Mouse (Mus musculus) regulatory T cell (primary cell): Measurements from ENCODE around the gene Klhl25.

Experiments
- in situ Hi-C: fragments of 300-600 bp; cut with MboI, MseI; formaldehyde crosslinking; loops from one replicate; pipeline ENCODE4 v1.15.1; 2025; ENCODE audit warnings: high pct_unique_total_duplicates

Klhl25 gene

DNA sequence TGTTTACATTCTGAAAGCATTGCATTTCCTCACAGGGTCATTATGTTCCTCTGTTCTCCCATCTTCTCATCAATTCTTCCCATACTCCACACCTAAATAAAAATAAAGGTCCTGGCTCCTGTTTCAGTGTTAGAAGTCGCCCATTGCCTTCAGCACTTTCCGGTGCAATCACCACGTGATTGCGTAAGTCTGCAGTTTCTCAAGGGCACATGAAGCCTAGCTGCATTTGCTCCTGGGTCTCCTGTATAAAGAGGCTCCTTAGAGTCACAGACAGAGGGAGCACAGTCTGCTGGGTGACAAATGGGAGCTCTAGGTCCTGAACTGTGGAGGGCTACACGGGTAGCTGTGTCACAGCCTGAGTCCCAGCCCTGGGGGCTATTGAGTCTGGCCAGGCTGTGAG, 24.1 kb downstream of the Klhl25 start:
- in situ Hi-C loops, result loop anchor here (5.0 to 25.0 kb wide), 2 partner anchors 125 to 735 kb away; no protein-coding TSS in a partner anchor

GRCm38 (mm10) chr7:75872697-75873096, 24.6 kb downstream of the Klhl25 start:
- in situ Hi-C loops, result loop anchor here (5.0 to 25.0 kb wide), 2 partner anchors 125 to 735 kb away; no protein-coding TSS in a partner anchor

- in situ Hi-C loops, result loop anchor here (5.0 to 25.0 kb wide), 2 partner anchors 126 to 736 kb away; no protein-coding TSS in a partner anchor
Observed at GRCm38 (mm10) chr7:75873216-75873615, 25.1 kb downstream of the Klhl25 start.

- in situ Hi-C loops, result loop anchor here (5.0 to 25.0 kb wide), 2 partner anchors 126 to 736 kb away; no protein-coding TSS in a partner anchor
Observed at GRCm38 (mm10) chr7:75873746-75874145, 25.6 kb downstream of the Klhl25 start.

- in situ Hi-C loops, result loop anchor here (5.0 kb wide), 1 partner anchor 37 kb away; no protein-coding TSS in a partner anchor
Observed at GRCm38 (mm10) chr7:75879436-75879835, 31.3 kb downstream of the Klhl25 start.

GRCm38 (mm10) chr7:75880236-75880635, 32.1 kb downstream of the Klhl25 start:
- in situ Hi-C loops, result no loop called here

DNA sequence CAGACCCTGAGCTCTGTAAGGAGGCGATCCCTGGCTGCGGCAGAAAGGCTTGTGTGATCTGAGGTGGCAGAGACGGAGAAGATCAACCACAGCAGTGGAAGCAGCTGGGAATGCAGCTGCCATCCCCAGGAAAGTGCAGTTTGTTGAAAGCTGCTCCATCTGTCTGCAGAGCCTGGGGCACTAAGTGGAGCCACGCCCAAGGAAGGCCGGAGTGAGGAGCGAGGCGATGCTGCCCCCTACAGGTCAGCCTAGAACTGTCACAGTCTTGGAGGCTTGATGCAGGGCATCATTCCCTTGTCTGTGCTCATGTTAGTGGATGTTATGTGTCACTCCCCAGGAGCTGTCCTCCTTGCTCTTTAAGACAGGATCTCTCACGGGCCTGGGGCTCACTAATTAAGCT, 32.5 kb downstream of the Klhl25 start:
- in situ Hi-C loops, result no loop called here

DNA sequence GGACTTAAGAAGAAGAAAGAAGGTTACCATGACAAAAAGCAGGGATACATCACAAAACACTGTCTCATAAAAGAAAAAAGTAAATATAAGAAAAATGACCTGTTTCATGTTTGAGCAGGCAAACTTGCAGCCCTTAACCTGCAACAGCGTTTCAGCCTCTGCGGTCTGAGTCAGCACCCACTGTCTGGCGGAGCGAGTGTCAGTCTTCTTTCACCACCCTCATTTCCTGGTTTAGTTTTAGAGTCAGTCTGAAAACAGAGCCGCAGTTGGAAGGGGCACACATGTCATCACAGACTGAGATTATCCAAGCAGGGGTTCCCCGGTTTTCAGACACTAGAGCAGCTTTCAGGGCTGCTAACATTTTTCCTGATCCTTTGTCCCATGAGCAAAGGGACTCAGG, 33.3 kb downstream of the Klhl25 start:
- in situ Hi-C loops, result no loop called here

- in situ Hi-C loops, result no loop called here
Observed at GRCm38 (mm10) chr7:75881791-75882190, 33.7 kb downstream of the Klhl25 start.

DNA sequence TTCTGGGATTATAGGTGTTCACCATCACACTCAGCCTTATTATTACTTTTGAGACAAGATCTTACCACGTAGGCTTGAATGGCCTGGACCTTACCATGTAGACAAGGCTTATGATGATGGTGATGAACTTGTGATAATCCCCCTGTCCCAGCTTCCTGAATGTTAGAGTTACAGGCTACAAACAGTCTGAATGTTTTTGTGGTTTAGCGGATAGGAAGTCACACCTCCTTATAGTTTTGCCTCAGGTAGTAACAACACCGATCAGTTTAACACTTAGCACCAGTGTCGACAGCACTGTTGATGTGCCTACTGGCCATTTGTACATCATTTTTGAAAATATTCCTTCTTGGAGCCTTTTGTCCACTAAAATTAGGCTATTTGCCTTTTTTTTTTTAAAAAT, 43.4 kb downstream of the Klhl25 start:
- in situ Hi-C loops, result no loop called here

DNA sequence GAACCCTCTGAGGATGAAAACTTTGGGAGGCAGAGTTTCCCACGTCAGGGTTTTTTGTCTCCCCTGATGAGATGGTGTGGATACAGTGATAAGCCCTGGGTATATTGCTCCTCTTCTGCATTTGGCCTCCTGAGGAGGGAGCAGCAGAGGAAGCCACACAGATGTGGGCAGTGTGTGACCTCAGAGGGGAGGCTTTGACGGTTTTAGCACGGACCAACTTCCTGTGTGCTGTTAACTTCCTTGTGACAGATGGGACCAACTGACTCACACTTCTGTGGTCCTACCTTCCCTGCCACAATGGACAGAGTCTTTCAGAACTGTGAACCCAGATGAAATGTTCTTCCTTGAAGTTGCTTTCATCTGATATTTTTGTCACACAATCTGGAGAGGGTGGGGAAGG, 44.6 kb downstream of the Klhl25 start:
- in situ Hi-C loops, result no loop called here

GRCm38 (mm10) chr7:75893709-75894108, 45.6 kb downstream of the Klhl25 start:
- in situ Hi-C loops, result no loop called here

GRCm38 (mm10) chr7:75897041-75897440, 48.9 kb downstream of the Klhl25 start:
- in situ Hi-C loops, result no loop called here

DNA sequence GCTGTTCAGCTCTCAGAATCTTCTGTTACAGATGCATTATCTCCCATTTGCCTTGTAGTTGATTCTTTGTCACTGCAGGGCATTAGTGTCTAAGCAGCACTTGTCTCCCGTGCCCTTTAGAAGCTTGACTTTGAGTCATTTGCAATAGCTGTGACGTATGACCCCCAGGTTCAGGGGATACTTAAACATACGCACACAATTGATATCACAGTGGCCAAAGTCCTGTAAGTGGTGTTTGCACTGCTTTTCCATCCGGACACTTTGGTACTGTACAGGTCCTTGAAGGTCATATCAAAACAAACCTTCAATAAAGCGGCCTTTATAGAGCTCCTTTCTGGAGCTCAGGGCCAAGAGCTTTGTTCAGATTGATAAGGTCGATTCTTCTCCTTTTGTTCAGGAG, 51.0 kb downstream of the Klhl25 start:
- in situ Hi-C loops, result no loop called here

GRCm38 (mm10) chr7:75899517-75899916, 51.4 kb downstream of the Klhl25 start:
- in situ Hi-C loops, result no loop called here

GRCm38 (mm10) chr7:75899954-75900353, 51.8 kb downstream of the Klhl25 start:
- in situ Hi-C loops, result no loop called here

DNA sequence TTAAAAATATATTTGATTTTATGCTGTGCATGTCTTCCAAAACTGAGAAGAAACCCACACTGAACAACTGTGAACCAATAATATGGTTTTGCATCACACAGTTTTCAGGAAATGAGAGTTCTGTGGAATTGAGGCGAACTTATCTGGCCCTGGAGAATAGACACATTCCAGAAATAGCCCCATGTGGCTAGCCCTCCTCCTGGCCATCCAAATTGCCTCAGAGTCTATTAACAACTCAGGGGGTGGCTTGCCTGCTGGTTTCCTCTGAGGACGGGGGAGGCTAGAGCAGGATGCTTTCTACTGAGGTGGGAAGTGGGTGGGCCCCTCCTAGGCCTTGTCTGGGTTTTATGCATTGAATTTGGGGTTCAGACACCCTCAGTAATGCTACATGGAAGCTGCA, 57.0 kb downstream of the Klhl25 start:
- in situ Hi-C loops, result no loop called here

DNA sequence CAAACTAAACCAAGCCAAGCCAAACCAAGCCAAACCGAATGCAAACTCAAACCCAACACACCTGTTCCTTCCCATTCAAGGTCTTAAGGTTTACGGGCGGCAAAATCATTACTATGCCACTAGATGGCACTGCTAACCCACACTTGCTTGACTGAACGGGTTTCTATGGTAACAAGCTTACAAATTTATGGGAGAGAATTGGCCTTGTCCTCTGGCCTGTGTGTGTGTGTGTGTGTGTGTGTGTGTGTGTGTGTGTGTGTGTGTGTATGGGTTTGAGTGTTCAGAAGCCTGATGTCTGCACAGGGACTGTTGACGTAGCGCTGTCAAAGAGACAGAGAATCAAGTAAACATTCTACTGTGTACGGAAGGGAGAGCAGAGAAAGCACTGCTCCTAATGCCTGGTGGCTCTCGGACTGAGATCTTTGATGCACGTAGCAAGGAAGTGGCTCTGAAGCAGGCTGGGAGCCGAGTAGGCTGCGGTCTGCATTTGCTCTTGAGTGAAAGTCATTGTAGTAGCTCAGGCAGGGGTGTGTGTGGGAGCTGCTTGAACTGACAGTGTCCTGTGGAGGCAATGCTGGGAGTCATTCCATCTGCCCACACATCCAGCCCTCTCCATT, 62.0 kb downstream of the Klhl25 start:
- in situ Hi-C loops, result loop anchor here (10.0 kb wide), 1 partner anchor 445 kb away; no protein-coding TSS in a partner anchor

DNA sequence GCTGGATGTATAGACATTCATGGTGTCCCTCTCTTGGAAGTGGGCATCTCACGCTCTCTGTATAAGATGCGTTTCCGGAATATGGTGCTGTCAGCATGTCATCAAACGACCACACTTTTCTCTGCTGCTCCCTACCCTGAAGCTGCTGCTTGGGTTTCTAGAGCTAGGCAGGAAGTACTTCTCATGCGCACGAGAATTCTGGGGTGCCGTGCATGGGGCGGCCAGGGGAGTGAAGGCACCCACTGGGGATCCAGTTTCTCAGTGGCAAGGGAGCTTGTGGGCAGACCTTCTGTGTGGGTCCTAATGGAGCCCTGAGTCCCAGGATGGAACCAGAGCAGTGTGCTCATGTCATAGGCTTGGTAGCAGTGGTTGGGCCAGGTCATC, 62.5 kb downstream of the Klhl25 start:
- in situ Hi-C loops, result loop anchor here (10.0 kb wide), 1 partner anchor 444 kb away; no protein-coding TSS in a partner anchor

GRCm38 (mm10) chr7:75913952-75914351, 65.8 kb downstream of the Klhl25 start:
- in situ Hi-C loops, result loop anchor here (10.0 kb wide), 1 partner anchor 441 kb away; no protein-coding TSS in a partner anchor

DNA sequence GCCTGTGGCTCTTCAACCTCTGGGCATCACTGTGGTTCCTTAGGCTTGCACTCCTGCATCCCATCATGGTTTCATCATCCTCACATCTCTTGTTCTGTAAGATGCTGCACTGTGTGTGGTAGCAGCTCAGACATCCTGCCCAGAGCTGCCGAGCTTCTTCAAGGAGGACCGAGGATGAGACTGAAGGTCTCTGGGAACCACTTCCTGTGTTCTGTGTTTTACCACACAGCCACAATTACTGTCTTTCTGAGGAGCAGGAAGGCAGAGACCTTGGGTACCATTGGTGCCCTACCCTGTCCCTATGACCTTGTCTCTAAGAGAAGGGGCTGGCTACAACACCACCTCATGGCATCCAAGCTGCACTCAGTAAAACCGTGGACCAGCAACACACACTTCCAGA, 67.4 kb downstream of the Klhl25 start:
- in situ Hi-C loops, result loop anchor here (10.0 kb wide), 1 partner anchor 439 kb away; no protein-coding TSS in a partner anchor

DNA sequence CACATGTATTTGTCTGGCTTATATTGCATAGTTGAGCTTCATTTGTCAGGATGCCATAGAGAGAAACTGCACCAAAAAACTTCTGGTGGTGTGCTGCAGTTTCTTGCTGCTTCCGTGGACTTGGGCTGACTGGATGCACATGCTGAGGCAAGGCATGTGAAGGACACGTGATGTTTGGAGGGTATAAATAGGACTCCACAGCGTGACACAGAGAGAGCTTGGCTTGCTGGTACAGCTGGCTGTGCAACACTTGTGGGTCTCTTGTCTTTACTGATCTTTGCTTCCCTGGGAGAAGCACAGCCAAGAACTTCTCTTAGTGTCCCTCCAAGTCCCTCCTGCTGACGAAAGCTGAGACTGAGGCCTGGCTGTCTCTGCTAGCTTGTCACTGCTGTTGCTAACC, 69.6 kb downstream of the Klhl25 start:
- in situ Hi-C loops, result loop anchor here (10.0 kb wide), 1 partner anchor 437 kb away; no protein-coding TSS in a partner anchor

- in situ Hi-C loops, result loop anchor here (10.0 kb wide), 2 partner anchors 435 to 1035 kb away; no protein-coding TSS in a partner anchor
Observed at GRCm38 (mm10) chr7:75919745-75920144, 71.6 kb downstream of the Klhl25 start.
